Mouse (Mus musculus): ENCODE results near the gene Slc9a4. TPM values are rescaled to one million over a fixed set of nuclear protein-coding genes. Genes with fewer than 3 reads are reported as not detected.

Gene Slc9a4
- polyA plus RNA-seq, 1 experiment from 2014 or later = 0.04 TPM

GRCm38 (mm10) chr1:40619093-40619492, 39.2 kb downstream of the Slc9a4 start:
- 63% methylated on average over 5 of the region's 5 CpGs for WGBS (ENCODE audit: missing documents)
- Histone ChIP-seq H3K36me3 (ENCODE audit: inconsistent target) (no peaks in the 10 kb centered on the region), H3K4me3 (ENCODE audit: inconsistent target) (no peak overlapping the region), H3K27ac (no peak overlapping the region), H3K79me2 (ENCODE audit: inconsistent target) (no peaks in the 10 kb centered on the region)

GRCm38 (mm10) chr1:40619871-40620270, 40.0 kb downstream of the Slc9a4 start:
- 76% methylated on average over 5 of the region's 5 CpGs for WGBS (ENCODE audit: missing documents)
- H3K4me3 ChIP-seq (ENCODE audit: inconsistent target) = no peak overlapping the region
- H3K79me2 ChIP-seq (ENCODE audit: inconsistent target) = no peaks in the 10 kb centered on the region
- no peak overlapping the region for H3K27ac ChIP-seq
- H3K36me3 ChIP-seq (ENCODE audit: inconsistent target) = no peaks in the 10 kb centered on the region

- WGBS (ENCODE audit: missing documents) = 91% methylated on average over 3 of the region's 3 CpGs
- Histone ChIP-seq H3K27ac (no peak overlapping the region), H3K79me2 (ENCODE audit: inconsistent target) (no peaks in the 10 kb centered on the region), H3K36me3 (ENCODE audit: inconsistent target) (no peaks in the 10 kb centered on the region), H3K4me3 (ENCODE audit: inconsistent target) (no peak overlapping the region)
Observed at GRCm38 (mm10) chr1:40624954-40625353, 45.1 kb downstream of the Slc9a4 start.

- no peak overlapping the region for H3K4me3 ChIP-seq (ENCODE audit: inconsistent target)
- no peaks in the 10 kb centered on the region for H3K36me3 ChIP-seq (ENCODE audit: inconsistent target)
- H3K79me2 ChIP-seq (ENCODE audit: inconsistent target) = no peaks in the 10 kb centered on the region
- no peak overlapping the region for H3K27ac ChIP-seq
Observed at GRCm38 (mm10) chr1:40626954-40627353, 47.1 kb downstream of the Slc9a4 start.

- WGBS (ENCODE audit: missing documents) = 98% methylated on average over 3 of the region's 3 CpGs
- no peaks in the 10 kb centered on the region for H3K36me3 ChIP-seq (ENCODE audit: inconsistent target)
- H3K4me3 ChIP-seq (ENCODE audit: inconsistent target) = no peak overlapping the region
- no peak overlapping the region for H3K27ac ChIP-seq
- H3K79me2 ChIP-seq (ENCODE audit: inconsistent target) = no peaks in the 10 kb centered on the region
Observed at GRCm38 (mm10) chr1:40628443-40628842, 48.6 kb downstream of the Slc9a4 start.

GRCm38 (mm10) chr1:40632407-40633062, 52.7 kb downstream of the Slc9a4 start:
- H3K36me3 ChIP-seq (ENCODE audit: inconsistent target) = no peaks in the 10 kb centered on the region
- H3K4me3 ChIP-seq (ENCODE audit: inconsistent target) = no peak overlapping the region
- no peaks in the 10 kb centered on the region for H3K79me2 ChIP-seq (ENCODE audit: inconsistent target)
- H3K27ac ChIP-seq = no peak overlapping the region
- WGBS (ENCODE audit: missing documents) = 22% methylated on average over 2 of the region's 2 CpGs

GRCm38 (mm10) chr1:40634608-40635007, 54.7 kb downstream of the Slc9a4 start:
- Histone ChIP-seq H3K4me3 (ENCODE audit: inconsistent target) (no peak overlapping the region), H3K27ac (no peak overlapping the region), H3K79me2 (ENCODE audit: inconsistent target) (no peaks in the 10 kb centered on the region), H3K36me3 (ENCODE audit: inconsistent target) (no peaks in the 10 kb centered on the region)
- 52% methylated on average over 4 of the region's 4 CpGs for WGBS (ENCODE audit: missing documents)

- 77% methylated on average over 2 of the region's 2 CpGs for WGBS (ENCODE audit: missing documents)
- H3K27ac ChIP-seq = no peak overlapping the region
Observed at GRCm38 (mm10) chr1:40648234-40648633, 68.4 kb downstream of the Slc9a4 start.

GRCm38 (mm10) chr1:40650803-40651497, 71.1 kb downstream of the Slc9a4 start:
- Histone ChIP-seq H3K4me3 (ENCODE audit: inconsistent target) (no peak overlapping the region), H3K79me2 (ENCODE audit: inconsistent target) (no peaks in the 10 kb centered on the region), H3K27ac (no peak overlapping the region), H3K36me3 (ENCODE audit: inconsistent target) (no peaks in the 10 kb centered on the region)
- 62% methylated on average over 6 of the region's 6 CpGs for WGBS (ENCODE audit: missing documents)

More at GRCm38 (mm10) chr1:40648234-40648633, 68.4 kb downstream of the Slc9a4 start:
- no peaks in the 10 kb centered on the region for H3K36me3 ChIP-seq (ENCODE audit: inconsistent target)
- H3K79me2 ChIP-seq (ENCODE audit: inconsistent target) = no peaks in the 10 kb centered on the region
- no peak overlapping the region for H3K4me3 ChIP-seq (ENCODE audit: inconsistent target)

GRCm38 (mm10) chr1:40657035-40657434, 77.2 kb downstream of the Slc9a4 start:
- H3K36me3 ChIP-seq (ENCODE audit: inconsistent target) = no peaks in the 10 kb centered on the region
- 86% methylated on average over 4 of the region's 4 CpGs for WGBS (ENCODE audit: missing documents)
- H3K79me2 ChIP-seq (ENCODE audit: inconsistent target) = no peaks in the 10 kb centered on the region
- H3K27ac ChIP-seq = no peak overlapping the region
- H3K4me3 ChIP-seq (ENCODE audit: inconsistent target) = no peak overlapping the region

GRCm38 (mm10) chr1:40657978-40658496, 78.2 kb downstream of the Slc9a4 start:
- Histone ChIP-seq H3K79me2 (ENCODE audit: inconsistent target) (no peaks in the 10 kb centered on the region), H3K27ac (no peak overlapping the region), H3K4me3 (ENCODE audit: inconsistent target) (no peak overlapping the region), H3K36me3 (ENCODE audit: inconsistent target) (no peaks in the 10 kb centered on the region)
- WGBS (ENCODE audit: missing documents) = 72% methylated on average over 8 of the region's 8 CpGs

- no peaks in the 10 kb centered on the region for H3K36me3 ChIP-seq (ENCODE audit: inconsistent target)
- no peak overlapping the region for H3K4me3 ChIP-seq (ENCODE audit: inconsistent target)
- 62% methylated on average over 12 of the region's 12 CpGs for WGBS (ENCODE audit: missing documents)
- H3K79me2 ChIP-seq (ENCODE audit: inconsistent target) = no peaks in the 10 kb centered on the region
- H3K27ac ChIP-seq = no peak overlapping the region
Observed at GRCm38 (mm10) chr1:40659017-40659416, 79.1 kb downstream of the Slc9a4 start.

- WGBS (ENCODE audit: missing documents) = 85% methylated on average over 9 of the region's 9 CpGs
- H3K79me2 ChIP-seq (ENCODE audit: inconsistent target) = no peaks in the 10 kb centered on the region
- no peak overlapping the region for H3K4me3 ChIP-seq (ENCODE audit: inconsistent target)
- no peak overlapping the region for H3K27ac ChIP-seq
- H3K36me3 ChIP-seq (ENCODE audit: inconsistent target) = no peaks in the 10 kb centered on the region
Observed at GRCm38 (mm10) chr1:40659496-40659895, 79.6 kb downstream of the Slc9a4 start.

- no peak overlapping the region for H3K27ac ChIP-seq
- no peaks in the 10 kb centered on the region for H3K79me2 ChIP-seq (ENCODE audit: inconsistent target)
- WGBS (ENCODE audit: missing documents) = 91% methylated on average over 6 of the region's 6 CpGs
- H3K4me3 ChIP-seq (ENCODE audit: inconsistent target) = no peak overlapping the region
- H3K36me3 ChIP-seq (ENCODE audit: inconsistent target) = no peaks in the 10 kb centered on the region
Observed at GRCm38 (mm10) chr1:40660838-40661237, 81.0 kb downstream of the Slc9a4 start.
